Mouse (Mus musculus) liver, adult 2 months (tissue): ENCODE results near the gene Igsf9. TPM values are rescaled to one million over a fixed set of nuclear protein-coding genes. Genes with fewer than 3 reads are reported as not detected.
A peak's percentile ranks its signal among the peaks of the same experiment; 100 is the strongest.

Source experiments
- DNase-seq: peaks from one replicate; pipeline ENCODE4 v3.0.0-alpha.2; 2011; ENCODE audit warnings: low read depth, low spot score; ENCODE audit errors: extremely low read depth
- H3K27ac ChIP-seq: fragments of 200-500 bp; replicated peaks from 2 replicates; pipeline ENCODE4 v1.5.1; 2012; ENCODE audit warnings: low read depth, mild to moderate bottlenecking, control low read depth, inconsistent platforms, low read length; ENCODE audit not compliant: insufficient read depth
- H3K27me3 ChIP-seq: fragments of 200-500 bp; 2 replicates; pipeline ENCODE4 v1.6.1; 2012; ENCODE audit warnings: mild to moderate bottlenecking, moderate library complexity, low read length, inconsistent platforms; ENCODE audit not compliant: control insufficient read depth, insufficient read depth
- H3K36me3 ChIP-seq: fragments of 200-500 bp; 2 replicates; pipeline ENCODE4 v1.6.1; 2012; ENCODE audit warnings: low read length, inconsistent platforms; ENCODE audit not compliant: control insufficient read depth, insufficient read depth
- H3K4me1 ChIP-seq: fragments of 200-500 bp; 2 replicates; pipeline ENCODE4 v1.6.1; 2011; ENCODE audit warnings: low read length; ENCODE audit not compliant: control insufficient read depth, insufficient read depth
- H3K4me3 ChIP-seq: fragments of 200-500 bp; 2 replicates; pipeline ENCODE4 v1.5.1; 2011; ENCODE audit warnings: low read depth, mild to moderate bottlenecking, control low read depth, low read length, moderate library complexity; ENCODE audit not compliant: insufficient read depth
- H3K79me2 ChIP-seq: fragments of 200-500 bp; 2 replicates; pipeline ENCODE4 v1.6.1; 2012; ENCODE audit warnings: inconsistent platforms, mild to moderate bottlenecking, low read length, moderate library complexity; ENCODE audit not compliant: control insufficient read depth, insufficient read depth
- H3K9ac ChIP-seq: fragments of 200-500 bp; 2 replicates; pipeline ENCODE4 v1.6.1; 2012; ENCODE audit warnings: low read depth, mild to moderate bottlenecking, control low read depth, inconsistent platforms, low read length
- CTCF ChIP-seq: fragments of 200-500 bp; IDR thresholded peaks from 2 replicates; pipeline ENCODE4 v1.5.1; 2011; ENCODE audit warnings: low read depth, low read length, control low read depth
- POLR2A ChIP-seq: fragments of 200-500 bp; IDR thresholded peaks from 2 replicates; pipeline ENCODE4 v1.6.1; 2011; ENCODE audit warnings: low read length, control low read depth; ENCODE audit not compliant: insufficient read depth; ENCODE audit errors: extremely low read depth
- WGBS: fragments of 180-500 bp; shearing (Covaris S2); methylation state at CpG from one replicate; pipeline ENCODE4 v1.1.7; 2018; 5-methylcytosine and 5-hydroxymethylcytosine counted together
- polyA plus RNA-seq: library from polyadenylated mRNA; depleted of rRNA; stranded (reverse); fragments of >200 nt; gene quantifications from 2 replicates; pipeline ENCODE4 v1.2.3, GENCODE M21; 2012
- total RNA-seq: library from RNA; depleted of rRNA; stranded (reverse); fragments of >200 nt; gene quantifications from 2 replicates; pipeline ENCODE4 v1.2.3, GENCODE M21; 2014

Igsf9 gene
- total and polyA plus RNA-seq, 2 experiments: 0.28 to 0.55 TPM

DNA sequence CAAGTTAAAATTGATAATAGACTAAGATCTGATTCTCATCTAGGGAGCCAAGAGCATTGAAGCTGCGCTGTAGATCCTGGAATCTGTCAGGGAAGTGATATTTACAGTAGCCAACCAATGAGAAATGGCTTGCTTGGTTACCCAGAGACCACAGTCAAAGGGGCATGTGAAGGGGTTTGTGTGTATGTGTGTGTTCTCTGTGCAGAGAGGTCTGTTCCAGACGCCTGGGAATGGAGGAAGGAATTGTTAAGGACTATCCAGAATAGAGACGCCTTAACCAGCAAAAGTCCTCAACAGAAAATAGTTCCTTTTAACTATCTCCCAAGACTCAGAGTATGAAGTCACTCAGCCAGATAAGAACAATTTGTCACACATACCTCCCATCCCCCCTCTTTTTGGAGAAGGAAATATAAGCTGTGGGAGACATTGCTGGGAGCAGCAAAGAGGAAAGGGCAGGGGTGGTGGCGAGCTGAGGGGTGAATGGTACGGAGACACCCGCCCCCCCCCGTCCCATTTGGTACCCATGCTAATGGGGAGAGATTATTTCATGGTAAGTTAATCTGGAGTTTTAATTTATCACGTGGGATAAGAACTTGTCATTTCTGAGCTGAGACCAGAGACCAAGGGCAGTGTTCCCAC, 11.7 kb upstream of the Igsf9 start:
- no peak for DNase-seq
- Histone ChIP-seq H3K36me3 (no peaks in the 10 kb centered on the region), H3K4me1 (no peaks in the 10 kb centered on the region), H3K4me3 (no peak overlapping the region), H3K27me3 (no peaks in the 10 kb centered on the region), H3K9ac (no peak overlapping the region), H3K27ac (no peak overlapping the region), H3K79me2 (no peaks in the 10 kb centered on the region)
- 65% methylated on average over 8 of the region's 8 CpGs for WGBS
- TF ChIP-seq POLR2A (no peak), CTCF (no peak)

DNA sequence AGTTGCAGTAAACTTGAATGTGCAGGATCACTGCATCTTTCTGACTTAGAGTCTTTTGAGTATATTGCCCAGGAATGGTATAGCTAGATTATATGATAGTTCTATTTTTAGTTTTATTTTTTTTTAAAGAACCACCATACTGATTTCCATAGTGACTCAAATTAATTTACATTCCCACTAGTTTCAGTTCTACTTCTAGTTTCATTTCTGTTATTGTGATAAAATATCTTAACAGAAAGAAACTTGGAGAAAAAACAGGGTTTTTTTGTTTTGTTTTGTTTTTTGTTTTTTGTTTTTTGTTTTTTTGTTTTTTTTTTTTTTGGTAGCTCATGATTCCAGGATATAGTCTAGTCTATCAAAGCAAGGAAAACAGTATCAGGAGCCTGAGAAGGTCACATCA, 8.7 kb upstream of the Igsf9 start:
- no peaks in the 10 kb centered on the region for H3K79me2 ChIP-seq
- no peaks in the 10 kb centered on the region for H3K4me1 ChIP-seq
- H3K9ac ChIP-seq: no peak overlapping the region
- H3K4me3 ChIP-seq: no peak overlapping the region
- no peaks in the 10 kb centered on the region for H3K27me3 ChIP-seq
- no peak for DNase-seq
- no peak overlapping the region for H3K27ac ChIP-seq
- TF ChIP-seq CTCF: no peak
- TF ChIP-seq POLR2A: no peak
- no peaks in the 10 kb centered on the region for H3K36me3 ChIP-seq

DNA sequence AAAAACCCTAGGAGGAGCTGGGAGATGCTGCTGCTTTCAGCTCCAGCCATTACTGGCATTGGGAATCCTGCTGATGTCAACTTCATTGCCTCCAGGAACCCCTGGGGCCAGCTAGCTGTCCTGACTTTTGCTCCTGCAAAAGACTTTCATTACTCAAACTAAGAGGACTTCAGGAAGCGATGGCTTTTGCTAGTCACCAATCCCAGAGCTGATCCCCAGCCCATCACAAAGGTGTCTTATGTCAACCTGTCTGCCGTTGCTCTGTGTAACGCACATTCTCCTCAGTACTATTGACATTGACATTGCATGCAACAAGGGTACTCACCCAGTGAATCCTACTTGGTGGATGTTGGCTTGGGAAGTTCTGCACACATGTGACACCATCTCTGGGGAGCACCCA, 7.4 kb upstream of the Igsf9 start:
- TF ChIP-seq POLR2A (no peak), CTCF (no peak)
- no peak for DNase-seq

DNA sequence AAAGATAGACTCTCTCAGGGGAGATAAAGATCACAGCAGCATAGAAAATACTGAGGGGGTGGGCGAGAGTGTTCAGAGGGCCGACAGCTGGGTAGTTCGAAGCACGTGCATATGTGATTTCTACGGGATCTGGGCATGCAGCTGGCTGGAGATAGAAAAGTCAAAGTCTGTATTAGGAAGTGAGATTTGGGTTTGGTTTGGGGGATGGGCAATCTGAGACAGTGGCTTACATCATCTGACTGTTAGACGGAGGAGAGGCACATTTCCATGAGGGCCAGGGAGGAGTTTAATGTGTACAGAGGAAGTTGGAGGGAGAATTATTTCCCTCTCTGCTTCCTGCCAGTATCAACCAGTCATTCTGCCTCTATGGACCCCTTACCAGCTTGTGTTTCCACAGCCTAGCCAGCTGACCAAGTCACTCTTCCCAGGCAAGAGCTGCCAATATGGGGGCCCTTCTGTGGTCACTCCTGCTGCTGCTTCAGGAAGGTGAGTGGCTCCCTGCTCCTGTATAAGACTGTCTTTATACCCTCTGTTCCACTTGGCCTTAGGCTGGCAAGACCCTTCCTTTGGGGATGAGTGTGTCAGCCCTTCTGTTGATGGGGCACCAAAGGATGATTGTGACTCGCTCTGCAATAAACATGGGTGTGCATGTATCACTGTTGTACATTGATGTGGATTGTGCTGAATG, 6.4 kb upstream of the Igsf9 start, which contains the start of gene Slamf9:
TSS of gene Slamf9 (plus strand) at position 305 of the 688 bp plus-strand sequence.
- H3K9ac ChIP-seq: no peak within 1 kb of the TSS
- H3K27me3 ChIP-seq: no peaks in the 10 kb centered on the region
- no peak within 1 kb of the TSS for H3K27ac ChIP-seq
- no peak for TF ChIP-seq CTCF
- TF ChIP-seq POLR2A: no peak
- no peaks in the 10 kb centered on the region for H3K79me2 ChIP-seq
- H3K36me3 ChIP-seq: no peaks in the 10 kb centered on the region
- DNase-seq: peak; percentile 51
- no peak within 1 kb of the TSS for H3K4me3 ChIP-seq
- no peaks in the 10 kb centered on the region for H3K4me1 ChIP-seq
- 22% methylated on average over 7 of the region's 7 CpGs for WGBS

More for the DNA sequence above, 7.4 kb upstream of the Igsf9 start:
- Histone ChIP-seq H3K9ac (no peak overlapping the region), H3K27me3 (no peaks in the 10 kb centered on the region), H3K36me3 (no peaks in the 10 kb centered on the region), H3K4me3 (no peak overlapping the region), H3K27ac (no peak overlapping the region), H3K4me1 (no peaks in the 10 kb centered on the region), H3K79me2 (no peaks in the 10 kb centered on the region)
- 77% methylated on average over 3 of the region's 3 CpGs for WGBS

DNA sequence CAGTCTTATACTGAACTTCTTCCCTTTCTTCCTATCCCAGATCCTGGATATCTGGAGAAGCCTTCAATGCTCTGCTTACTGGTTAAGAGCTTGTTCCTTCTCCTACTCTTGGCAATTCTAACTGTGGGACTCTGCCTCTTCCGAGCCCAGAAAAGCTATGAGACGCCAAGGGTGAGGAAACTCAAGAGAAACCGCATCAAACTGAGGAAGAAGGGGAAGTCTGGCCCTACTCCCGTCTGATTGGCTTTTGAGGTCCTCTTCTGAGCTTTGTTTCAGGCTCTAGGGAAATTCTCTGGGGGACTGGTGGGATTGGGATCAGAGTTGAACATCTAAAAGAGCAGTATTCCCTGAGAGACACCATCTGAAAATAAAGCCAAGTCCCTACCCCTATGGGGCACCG, 3.6 kb upstream of the Igsf9 start:
- Histone ChIP-seq H3K27me3 (no peaks in the 10 kb centered on the region), H3K4me3 (no peak overlapping the region), H3K9ac (no peak overlapping the region), H3K4me1 (peaks cover 4% of the 10 kb centered on the region; the same call in 1 of the 2 replicates), H3K79me2 (no peaks in the 10 kb centered on the region), H3K36me3 (no peaks in the 10 kb centered on the region), H3K27ac (no peak overlapping the region)
- no peak for TF ChIP-seq POLR2A
- no peak for TF ChIP-seq CTCF
- 82% methylated on average over 5 of the region's 5 CpGs for WGBS
- DNase-seq: no peak

DNA sequence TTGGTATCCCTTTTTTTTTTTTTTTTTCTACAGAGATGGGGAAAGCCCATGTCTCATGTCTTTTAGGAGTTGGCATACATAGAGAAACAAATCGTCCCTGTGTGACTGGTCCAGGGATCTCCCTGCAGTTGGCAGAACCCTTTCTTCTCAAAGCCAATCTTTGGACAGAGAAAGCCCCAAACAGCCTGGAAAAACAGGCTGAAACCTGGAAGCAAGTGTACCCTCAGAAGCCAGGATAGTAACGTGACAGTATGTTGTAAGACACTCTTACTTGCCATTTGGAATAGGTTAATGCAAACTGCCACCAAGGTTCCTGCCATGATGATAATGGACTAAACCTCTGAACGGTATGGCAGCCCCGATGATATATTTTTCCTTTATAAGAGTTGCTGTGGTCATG, 1.2 kb upstream of the Igsf9 start:
- no peak for DNase-seq
- Histone ChIP-seq H3K36me3 (no peaks in the 10 kb centered on the region), H3K4me1 (peaks cover 4% of the 10 kb centered on the region; the same call in 1 of the 2 replicates), H3K79me2 (no peaks in the 10 kb centered on the region), H3K4me3 (no peak overlapping the region), H3K9ac (no peak overlapping the region), H3K27me3 (no peaks in the 10 kb centered on the region), H3K27ac (no peak overlapping the region)
- WGBS: 84% methylated on average over 4 of the region's 4 CpGs
- TF ChIP-seq CTCF (no peak), POLR2A (no peak)
